In the genomic region with DNA sequence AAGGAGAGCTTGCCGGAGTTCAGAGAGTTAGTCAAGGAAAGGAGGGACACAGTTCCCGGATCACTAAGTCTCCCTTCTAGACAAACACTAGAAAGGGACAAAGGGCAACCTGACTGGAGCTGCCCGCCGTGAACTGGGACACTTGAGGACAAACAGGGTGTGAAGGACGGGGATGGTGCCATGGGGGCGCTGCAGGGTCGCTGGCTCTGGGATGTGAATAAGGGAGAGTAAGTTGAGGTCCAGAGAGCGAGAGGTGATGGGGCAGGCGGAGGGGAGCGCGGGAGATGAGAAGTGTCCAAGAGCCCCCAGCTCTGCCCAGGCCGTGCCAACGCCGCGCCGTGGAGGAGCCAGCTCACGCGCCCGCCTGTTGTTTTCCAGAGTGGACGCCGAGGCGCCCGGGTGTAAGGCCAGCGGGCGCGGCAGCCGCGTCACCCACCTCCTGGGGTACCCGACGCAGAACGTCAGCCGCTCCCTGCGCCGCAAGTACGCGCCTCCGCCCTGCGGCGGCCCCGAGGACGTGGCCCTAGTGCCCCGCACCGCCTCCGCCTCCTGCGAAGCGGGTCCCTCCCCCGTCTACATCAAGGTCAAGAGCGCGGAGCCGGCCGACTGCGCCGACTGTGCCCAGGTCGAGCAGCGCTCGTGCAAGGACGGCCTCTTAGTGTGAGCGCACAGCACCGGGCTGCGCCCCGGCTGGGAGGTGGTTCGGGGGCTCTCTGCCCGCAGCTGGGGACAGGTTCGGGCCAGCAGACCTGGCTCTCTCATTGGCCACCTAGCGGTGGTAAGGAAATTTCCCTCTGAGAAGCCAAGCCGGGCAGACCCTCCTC, we compare ENCODE assay signal across 8 mouse cellular contexts. TPM values are rescaled to one million over a fixed set of nuclear protein-coding genes. Genes with fewer than 3 reads are reported as not detected.
DNase-seq lines count a peak whose midpoint lies in the region; ATAC-seq and TF ChIP-seq lines count a peak whose summit lies in the region.

No protein-coding gene starts in this region.

- ATAC-seq in heart, embryonic 13.5 days (ENCODE audit: extremely low read depth, insufficient number of reproducible peaks, low FRiP score, low TSS enrichment) = peak; percentile 71; the same call in 1 of the 2 replicates
- peak; percentile 90 for ATAC-seq in kidney, embryonic 16.5 days (ENCODE audit: low FRiP score, low TSS enrichment)
- ATAC-seq in monocyte, adult 5-6 weeks (replicated peaks; ENCODE audit: insufficient number of reproducible peaks, low FRiP score, low TSS enrichment, poor library complexity, severe bottlenecking) = peak; percentile 41

- peak overlapping the region; percentile 87 for H3K9ac ChIP-seq in heart, embryonic 13.5 days
- H3K9ac ChIP-seq in kidney, embryonic 16.5 days (replicated peaks; ENCODE audit: low read length) = peak overlapping the region; percentile 79
- H3K9ac ChIP-seq in liver, adult 2 months (ENCODE audit: low read depth, low read length) = peak overlapping the region; percentile 68

- H3K4me1 ChIP-seq in embryonic fibroblast, embryonic 13.5 days (ENCODE audit: control insufficient read depth, insufficient read depth, low read length) = no peaks in the 10 kb centered on the region
- peaks cover 17% of the 10 kb centered on the region for H3K4me1 ChIP-seq in heart, embryonic 13.5 days
- peaks cover 15% of the 10 kb centered on the region for H3K4me1 ChIP-seq in kidney, embryonic 16.5 days (ENCODE audit: insufficient read depth, low read length)
- peaks cover 3% of the 10 kb centered on the region; the same call in 1 of the 2 replicates for H3K4me1 ChIP-seq in liver, adult 2 months (ENCODE audit: control insufficient read depth, insufficient read depth, low read length)

- no peak overlapping the region for H3K27ac ChIP-seq in embryonic fibroblast, embryonic 13.5 days (ENCODE audit: insufficient read depth, low read length)
- H3K27ac ChIP-seq in heart, embryonic 13.5 days (replicated peaks) = peak overlapping the region; percentile 54; the same call in 1 of the 2 replicates
- H3K27ac ChIP-seq in kidney, embryonic 16.5 days (ENCODE audit: low read length) = peak overlapping the region; percentile 44
- H3K27ac ChIP-seq in liver, adult 2 months (replicated peaks; ENCODE audit: insufficient read depth, low read depth, low read length) = no peak overlapping the region

- no peaks in the 10 kb centered on the region for H3K79me2 ChIP-seq in liver, adult 2 months (ENCODE audit: control insufficient read depth, insufficient read depth, low read length)

- H3K9me3 ChIP-seq in heart, embryonic 13.5 days = no peaks in the 10 kb centered on the region
- no peaks in the 10 kb centered on the region for H3K9me3 ChIP-seq in kidney, embryonic 16.5 days (ENCODE audit: low read length)

- peak overlapping the region; percentile 98 for H3K4me2 ChIP-seq in heart, embryonic 13.5 days
- H3K4me2 ChIP-seq in kidney, embryonic 16.5 days (replicated peaks; ENCODE audit: low read depth, low read length) = peak overlapping the region; percentile 99

- peak; percentile 67 to 89 for DNase-seq in urinary bladder, adult 18-20 months (ENCODE audit: low spot score in 2 of 2)
- no peak for DNase-seq in urinary bladder, postnatal 10 days (ENCODE audit: low spot score)
- peak; percentile 29 for DNase-seq in liver, adult 2 months (ENCODE audit: extremely low read depth, low read depth, low spot score)
- DNase-seq in spleen, postnatal 4 days (ENCODE audit: low spot score in 2 of 2) = peak; percentile 37 to 73

- TF ChIP-seq POLR2A in embryonic fibroblast, embryonic 13.5 days (IDR thresholded peaks at IDR 0.05; ENCODE audit: low read depth, low read length) = peak; percentile 42
- TF ChIP-seq POLR2A in liver, adult 2 months (IDR thresholded peaks at IDR 0.05; ENCODE audit: extremely low read depth, insufficient read depth, low read length) = no peak

- H3K27me3 ChIP-seq in heart, embryonic 13.5 days (replicated peaks) = peaks cover 67% of the 10 kb centered on the region
- H3K27me3 ChIP-seq in kidney, embryonic 16.5 days (ENCODE audit: insufficient read depth, low read length) = peaks cover 27% of the 10 kb centered on the region
- H3K27me3 ChIP-seq in liver, adult 2 months (ENCODE audit: control insufficient read depth, insufficient read depth, low read length) = peaks cover 5% of the 10 kb centered on the region; the same call in 1 of the 2 replicates

- TF ChIP-seq CTCF in embryonic fibroblast, embryonic 13.5 days (IDR thresholded peaks at IDR 0.05; ENCODE audit: borderline replicate concordance, insufficient read depth, low read length) = peak; percentile 55
- peak; percentile 65 for TF ChIP-seq CTCF in liver, adult 2 months (IDR thresholded peaks at IDR 0.05; ENCODE audit: low read depth, low read length)

- no peaks in the 10 kb centered on the region for H3K36me3 ChIP-seq in heart, embryonic 13.5 days
- no peaks in the 10 kb centered on the region for H3K36me3 ChIP-seq in kidney, embryonic 16.5 days (ENCODE audit: insufficient read depth, low read length)
- H3K36me3 ChIP-seq in liver, adult 2 months (ENCODE audit: control insufficient read depth, insufficient read depth, low read length) = no peaks in the 10 kb centered on the region

- under 1% methylated on average over 59 of the region's 66 CpGs for WGBS in heart, embryonic 13.5 days
- WGBS in kidney, embryonic 16.5 days = under 1% methylated on average over 66 of the region's 66 CpGs
- WGBS in liver, adult 2 months = under 1% methylated on average over 59 of the region's 66 CpGs

- peak overlapping the region; percentile 42 for H3K4me3 ChIP-seq in embryonic fibroblast, embryonic 13.5 days (ENCODE audit: insufficient read depth, low read length)
- peak overlapping the region; percentile 77 for H3K4me3 ChIP-seq in heart, embryonic 13.5 days
- peak overlapping the region; percentile 71 for H3K4me3 ChIP-seq in kidney, embryonic 16.5 days (ENCODE audit: low read length)
- H3K4me3 ChIP-seq in liver, adult 2 months (ENCODE audit: insufficient read depth, low read depth, low read length) = peak overlapping the region; percentile 60

RNA-seq across cellular contexts. Expression of a gene that starts 7.1 kb away (rescaled TPM):
- not detected in 2 replicates for polyA plus RNA-seq in embryonic fibroblast, embryonic 13.5 days (2011; ENCODE audit: insufficient read length, low read depth, missing spikeins)
- 0.15 and 0.25 TPM in 2 replicates for polyA plus RNA-seq in heart, embryonic 13.5 days (2015; fragmentation: Nextera tagmentation; extraction: Ambion mirVana)
- polyA plus RNA-seq in kidney, embryonic 16.5 days (2015; fragmentation: Nextera tagmentation; extraction: Ambion mirVana) = 0.34 and 0.68 TPM in 2 replicates
- total RNA-seq in liver, adult 2 months (2014; rRNA removed) = 0.07 TPM in 1 of 2 replicates, not detected in the other
- polyA plus RNA-seq in liver, adult 2 months (2012; rRNA removed) = not detected in 2 replicates
- not detected in 3 replicates for total RNA-seq in monocyte, adult 5-6 weeks (2017)

RNA-seq across cellular contexts. Expression of a gene that starts 27.5 kb away (rescaled TPM):
- not detected in 2 replicates for polyA plus RNA-seq in embryonic fibroblast, embryonic 13.5 days (2011; ENCODE audit: insufficient read length, low read depth, missing spikeins)
- not detected in 2 replicates for polyA plus RNA-seq in heart, embryonic 13.5 days (2015; fragmentation: Nextera tagmentation; extraction: Ambion mirVana)
- 0.12 TPM in 1 of 2 replicates, not detected in the other for polyA plus RNA-seq in kidney, embryonic 16.5 days (2015; fragmentation: Nextera tagmentation; extraction: Ambion mirVana)
- 1.3 and 1.7 TPM in 2 replicates for total RNA-seq in liver, adult 2 months (2014; rRNA removed)
- 0.45 and 1.2 TPM in 2 replicates for polyA plus RNA-seq in liver, adult 2 months (2012; rRNA removed)
- total RNA-seq in monocyte, adult 5-6 weeks (2017) = 7.9 to 15.4 TPM (median 10.1 TPM) in 3 replicates

RNA-seq across cellular contexts. Expression of a gene that starts 39.5 kb away (rescaled TPM):
- polyA plus RNA-seq in embryonic fibroblast, embryonic 13.5 days (2011; ENCODE audit: insufficient read length, low read depth, missing spikeins) = not detected in 2 replicates
- not detected in 2 replicates for polyA plus RNA-seq in heart, embryonic 13.5 days (2015; fragmentation: Nextera tagmentation; extraction: Ambion mirVana)
- not detected in 2 replicates for polyA plus RNA-seq in kidney, embryonic 16.5 days (2015; fragmentation: Nextera tagmentation; extraction: Ambion mirVana)
- total RNA-seq in liver, adult 2 months (2014; rRNA removed) = not detected in 2 replicates
- not detected in 2 replicates for polyA plus RNA-seq in liver, adult 2 months (2012; rRNA removed)
- 0.96 to 5.5 TPM in 2 of 3 replicates, not detected in the other for total RNA-seq in monocyte, adult 5-6 weeks (2017)

RNA-seq across cellular contexts. Expression of a gene that starts 42.3 kb away (rescaled TPM):
- 0.85 and 2.9 TPM in 2 replicates for polyA plus RNA-seq in embryonic fibroblast, embryonic 13.5 days (2011; ENCODE audit: insufficient read length, low read depth, missing spikeins)
- 1.9 and 2.4 TPM in 2 replicates for polyA plus RNA-seq in heart, embryonic 13.5 days (2015; fragmentation: Nextera tagmentation; extraction: Ambion mirVana)
- polyA plus RNA-seq in kidney, embryonic 16.5 days (2015; fragmentation: Nextera tagmentation; extraction: Ambion mirVana) = 1.9 and 2.5 TPM in 2 replicates
- total RNA-seq in liver, adult 2 months (2014; rRNA removed) = 0.09 and 0.13 TPM in 2 replicates
- 0.39 TPM in 1 of 2 replicates, not detected in the other for polyA plus RNA-seq in liver, adult 2 months (2012; rRNA removed)
- 7.5 TPM in 1 of 3 replicates, not detected in the others for total RNA-seq in monocyte, adult 5-6 weeks (2017)

Comparison
In these comparisons a context has a peak if more than half of its experiments do, and no peak if none do; other contexts are left out.
1. H3K27ac ChIP-seq: peak in heart, embryonic 13.5 days (single experiment) and kidney, embryonic 16.5 days (single experiment); none in embryonic fibroblast, embryonic 13.5 days (single experiment) and liver, adult 2 months (single experiment).
2. Peak in every context shown above with its lines, with median percentiles within 50 percentile points of each other: H3K4me3 ChIP-seq, ATAC-seq and H3K9ac ChIP-seq.